In the genomic region with DNA sequence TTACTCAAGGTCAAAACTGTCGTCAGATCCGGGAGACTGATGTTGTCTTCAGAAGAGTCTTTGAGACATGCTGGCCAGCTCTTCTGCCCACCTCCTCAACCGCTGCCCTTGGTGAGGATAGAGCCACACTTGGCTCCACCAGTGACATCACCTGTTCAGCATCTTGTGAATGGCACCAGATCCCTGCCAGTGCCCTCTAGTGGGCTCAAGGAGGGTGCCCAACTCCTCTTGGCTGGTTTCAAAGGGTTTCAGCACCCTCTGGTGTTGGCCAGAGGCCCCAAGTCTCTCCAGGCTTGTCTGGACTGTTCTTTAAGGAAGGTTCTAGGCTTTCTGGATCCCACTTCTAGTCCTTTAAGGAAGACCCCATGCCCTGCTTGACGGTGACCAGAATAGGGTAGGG, we compare ENCODE assay signal across 8 mouse cellular contexts. TPM values are rescaled to one million over a fixed set of nuclear protein-coding genes. Genes with fewer than 3 reads are reported as not detected.
DNase-seq lines count a peak whose midpoint lies in the region; ATAC-seq and TF ChIP-seq lines count a peak whose summit lies in the region.
"Had no signal": no experiment of that assay in that cellular context is flagged by ENCODE, and none has a peak within 500 bp of the region (broad histone marks: within the 10 kb centered on the region; RNA-seq: fewer than 3 reads in every experiment).

No protein-coding gene starts in this region.

- no peak for ATAC-seq in midbrain, embryonic 16.5 days

- no peaks in the 10 kb centered on the region for H3K36me3 ChIP-seq in midbrain, embryonic 10.5 days
- H3K36me3 ChIP-seq in midbrain, embryonic 16.5 days (ENCODE audit: control insufficient read depth, insufficient read depth, low read length): no peaks in the 10 kb centered on the region
- H3K36me3 ChIP-seq: hindbrain, embryonic 15.5 days had no signal

- no peak for TF ChIP-seq POLR2A in olfactory bulb, adult 2 months (IDR thresholded peaks at IDR 0.05; ENCODE audit: insufficient read depth, low read depth, low read length)

- peaks cover 2% of the 10 kb centered on the region; the same call in 1 of the 2 replicates for H3K4me1 ChIP-seq in midbrain, embryonic 10.5 days
- H3K4me1 ChIP-seq in midbrain, embryonic 16.5 days (ENCODE audit: control insufficient read depth, insufficient read depth, low read length): no peaks in the 10 kb centered on the region
- H3K4me1 ChIP-seq in olfactory bulb, adult 2 months (ENCODE audit: control insufficient read depth, insufficient read depth, low read length): no peaks in the 10 kb centered on the region

- H3K27me3 ChIP-seq in midbrain, embryonic 10.5 days (ENCODE audit: low read depth, poor library complexity, severe bottlenecking): peaks cover 73% of the 10 kb centered on the region
- peaks cover 36% of the 10 kb centered on the region for H3K27me3 ChIP-seq in midbrain, embryonic 16.5 days (ENCODE audit: control insufficient read depth, insufficient read depth, low read depth, low read length)

- peak; percentile 21 for DNase-seq in midbrain, embryonic 10.5 days (ENCODE audit: low spot score)
- DNase-seq in MN1 (ENCODE audit: low spot score): peak; percentile 50
- peak; percentile 76 for DNase-seq in brain, adult 2 months (ENCODE audit: low read depth, low spot score)
- DNase-seq in kidney, postnatal 14 days: peak; percentile 77
- DNase-seq in gastrocnemius, postnatal 36 days: no peak

- 40% methylated on average over 4 of the region's 4 CpGs for WGBS in midbrain, embryonic 10.5 days
- 33% methylated on average over 4 of the region's 4 CpGs for WGBS in midbrain, embryonic 16.5 days
- 57% methylated on average over 4 of the region's 4 CpGs for WGBS in olfactory bulb, adult 2 months

- peak; percentile 53; the same call in 1 of the 2 replicates for TF ChIP-seq CTCF in olfactory bulb, adult 2 months (IDR thresholded peaks at IDR 0.05; ENCODE audit: insufficient read depth, low read depth, low read length)

- H3K4me2 ChIP-seq in midbrain, embryonic 16.5 days (ENCODE audit: low read length): no peak overlapping the region
- H3K4me2 ChIP-seq: hindbrain, embryonic 15.5 days had no signal

- no peak overlapping the region for H3K9ac ChIP-seq in midbrain, embryonic 16.5 days (ENCODE audit: low read depth, low read length)
- H3K9ac ChIP-seq: hindbrain, embryonic 15.5 days had no signal

- H3K4me3 ChIP-seq in midbrain, embryonic 10.5 days: no peak overlapping the region
- H3K4me3 ChIP-seq in midbrain, embryonic 16.5 days (ENCODE audit: low read depth, low read length): no peak overlapping the region
- H3K4me3 ChIP-seq in olfactory bulb, adult 2 months (ENCODE audit: insufficient read depth, low read depth, low read length): no peak overlapping the region
- H3K4me3 ChIP-seq: hindbrain, embryonic 15.5 days had no signal

- no peaks in the 10 kb centered on the region for H3K9me3 ChIP-seq in midbrain, embryonic 10.5 days (replicated peaks)
- H3K9me3 ChIP-seq in midbrain, embryonic 16.5 days (replicated peaks; ENCODE audit: control insufficient read depth, low read length, poor library complexity, severe bottlenecking): no peaks in the 10 kb centered on the region
- H3K9me3 ChIP-seq: hindbrain, embryonic 15.5 days had no signal

- intact Hi-C loops in gastrocnemius, postnatal 36 days (cut with DNase I): no loop called here

- H3K27ac ChIP-seq in midbrain, embryonic 10.5 days (replicated peaks): no peak overlapping the region
- no peak overlapping the region for H3K27ac ChIP-seq in midbrain, embryonic 16.5 days (ENCODE audit: low read length)
- no peak overlapping the region for H3K27ac ChIP-seq in olfactory bulb, adult 2 months (ENCODE audit: insufficient read depth, low read depth, low read length)
- H3K27ac ChIP-seq: hindbrain, embryonic 15.5 days had no signal

RNA-seq across cellular contexts. Expression of a gene that starts 11.8 kb away (rescaled TPM):
- polyA plus RNA-seq in midbrain, embryonic 10.5 days (2016; fragmentation: Nextera tagmentation; extraction: Ambion mirVana): 0.21 and 0.42 TPM in 2 replicates
- 0.51 and 0.55 TPM in 2 replicates for polyA plus RNA-seq in midbrain, embryonic 16.5 days (2015; fragmentation: Nextera tagmentation; extraction: Ambion mirVana)
- polyA plus RNA-seq in olfactory bulb, adult 2 months (2012; ENCODE audit: insufficient read depth, insufficient read length, low replicate concordance, missing spikeins): not detected in 2 replicates
- total RNA-seq in gastrocnemius, postnatal 36 days (2021): not detected

RNA-seq across cellular contexts. Expression of a gene that starts 50.8 kb away (rescaled TPM):
- 10.3 and 11.5 TPM in 2 replicates for polyA plus RNA-seq in midbrain, embryonic 10.5 days (2016; fragmentation: Nextera tagmentation; extraction: Ambion mirVana)
- 12.8 and 14.1 TPM in 2 replicates for polyA plus RNA-seq in midbrain, embryonic 16.5 days (2015; fragmentation: Nextera tagmentation; extraction: Ambion mirVana)
- 123 TPM in 1 of 2 replicates, not detected in the other for polyA plus RNA-seq in olfactory bulb, adult 2 months (2012; ENCODE audit: insufficient read depth, insufficient read length, low replicate concordance, missing spikeins)
- 10 to 100 TPM; 20.6 to 25.2 TPM for total RNA-seq in gastrocnemius, postnatal 36 days (2021)

Comparison
In these comparisons a context has a peak if more than half of its experiments do, and no peak if none do; other contexts are left out.
1. DNase-seq: peak in midbrain, embryonic 10.5 days (single experiment), MN1 (single experiment), brain, adult 2 months (single experiment) and kidney, postnatal 14 days (single experiment); none in gastrocnemius, postnatal 36 days (0 of 2).